Mouse (Mus musculus): ENCODE results near the gene Lrrc25. TPM values are rescaled to one million over a fixed set of nuclear protein-coding genes. Genes with fewer than 3 reads are reported as not detected.

The Lrrc25 gene
- polyA plus RNA-seq, 1 experiment from 2014 or later = 2.1 TPM

DNA sequence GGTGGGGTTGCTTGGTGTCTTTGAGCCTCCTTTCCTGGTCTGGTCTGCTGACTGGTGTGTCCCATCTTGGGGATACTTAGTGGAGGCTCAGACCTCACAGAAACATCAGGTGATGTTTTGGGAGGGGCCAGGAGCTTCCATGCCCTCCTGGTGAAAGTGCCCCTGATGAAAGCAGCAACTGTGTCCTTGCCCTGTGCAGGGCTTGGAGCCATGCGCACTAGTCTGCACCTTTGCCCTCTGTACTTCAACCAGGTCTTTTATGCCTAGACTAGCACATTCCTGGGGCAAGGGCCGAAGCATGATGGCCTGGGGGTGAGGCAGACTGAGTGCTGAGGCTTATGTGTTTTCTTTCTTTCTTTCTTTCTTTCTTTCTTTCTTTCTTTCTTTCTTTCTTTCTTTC is 49.6 kb downstream of the Lrrc25 start:
- H3K4me1 ChIP-seq (replicated peaks; ENCODE audit: control insufficient read depth, insufficient read depth, low read length) = no peaks in the 10 kb centered on the region; the same call in 1 of the 2 replicates
- H3K36me3 ChIP-seq (ENCODE audit: control insufficient read depth, insufficient read depth) = no peaks in the 10 kb centered on the region
- H3K4me2 ChIP-seq (replicated peaks; ENCODE audit: low read depth) = no peak overlapping the region
- no peak overlapping the region for H3K9ac ChIP-seq (ENCODE audit: low read depth, low read length)
- 32% methylated on average over 2 of the region's 2 CpGs for WGBS
- H3K27me3 ChIP-seq (replicated peaks; ENCODE audit: control insufficient read depth, insufficient read depth, low read length) = no peaks in the 10 kb centered on the region
- ATAC-seq = peak; percentile 87
- H3K4me3 ChIP-seq (ENCODE audit: low read depth, low read length) = no peak overlapping the region
- TF ChIP-seq CTCF (IDR thresholded peaks at IDR 0.05; ENCODE audit: low read depth) = no peak
- H3K27ac ChIP-seq (ENCODE audit: low read depth, low read length) = peak overlapping the region; percentile 15; the same call in 1 of the 2 replicates
- H3K9me3 ChIP-seq (ENCODE audit: control insufficient read depth) = no peaks in the 10 kb centered on the region

DNA sequence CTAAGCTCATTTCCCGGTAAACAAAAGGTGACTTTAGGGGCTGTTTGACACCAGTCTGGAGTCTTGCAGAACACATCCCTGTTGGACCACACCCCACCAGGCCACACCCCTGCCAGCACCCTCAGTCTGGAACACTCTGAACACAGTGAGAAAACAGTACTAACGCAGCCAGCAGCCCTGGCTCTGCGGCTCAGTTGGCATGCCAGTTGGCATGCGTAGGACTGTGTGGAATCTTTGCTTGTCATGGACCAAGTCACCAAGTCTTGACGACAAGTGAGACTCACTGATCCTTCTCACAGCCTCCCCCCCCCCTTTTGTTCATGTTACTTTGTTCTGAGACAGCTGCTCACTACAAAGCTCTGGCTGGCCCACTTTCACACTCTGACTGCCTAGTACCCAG is 51.1 kb downstream of the Lrrc25 start:
- H3K4me1 ChIP-seq (replicated peaks; ENCODE audit: control insufficient read depth, insufficient read depth, low read length) = no peaks in the 10 kb centered on the region; the same call in 1 of the 2 replicates
- ATAC-seq = peak; percentile 25; the same call in 1 of the 2 replicates
- WGBS = 48% methylated on average over 5 of the region's 5 CpGs
- H3K4me2 ChIP-seq (replicated peaks; ENCODE audit: low read depth) = no peak overlapping the region
- no peak for TF ChIP-seq CTCF (IDR thresholded peaks at IDR 0.05; ENCODE audit: low read depth)
- H3K27ac ChIP-seq (ENCODE audit: low read depth, low read length) = no peak overlapping the region
- H3K36me3 ChIP-seq (ENCODE audit: control insufficient read depth, insufficient read depth) = no peaks in the 10 kb centered on the region
- no peaks in the 10 kb centered on the region for H3K27me3 ChIP-seq (replicated peaks; ENCODE audit: control insufficient read depth, insufficient read depth, low read length)
- no peak overlapping the region for H3K9ac ChIP-seq (ENCODE audit: low read depth, low read length)
- H3K4me3 ChIP-seq (ENCODE audit: low read depth, low read length) = no peak overlapping the region
- H3K9me3 ChIP-seq (ENCODE audit: control insufficient read depth) = no peaks in the 10 kb centered on the region

Other genes with a start within 250 kb of the Lrrc25 start
- 0.25 and 0.41 TPM in 2 replicates for gene Comp, start 242.6 kb upstream of the Lrrc25 start, polyA plus RNA-seq (2015; fragmentation: Nextera tagmentation; extraction: Ambion mirVana)
- gene Crtc1, start 176.6 kb upstream of the Lrrc25 start, polyA plus RNA-seq (2015; fragmentation: Nextera tagmentation; extraction: Ambion mirVana) = 8.1 and 9.2 TPM in 2 replicates
- gene Klhl26, start 139.2 kb upstream of the Lrrc25 start, polyA plus RNA-seq (2015; fragmentation: Nextera tagmentation; extraction: Ambion mirVana) = 9.3 and 10.5 TPM in 2 replicates
- gene Tmem59l, start 128.8 kb upstream of the Lrrc25 start, polyA plus RNA-seq (2015; fragmentation: Nextera tagmentation; extraction: Ambion mirVana) = 2.3 and 2.4 TPM in 2 replicates
- 0.61 and 0.81 TPM in 2 replicates for gene Crlf1, start 123.0 kb upstream of the Lrrc25 start, polyA plus RNA-seq (2015; fragmentation: Nextera tagmentation; extraction: Ambion mirVana)
- 145 and 148 TPM in 2 replicates for gene Rex1bd, start 109.4 kb upstream of the Lrrc25 start, polyA plus RNA-seq (2015; fragmentation: Nextera tagmentation; extraction: Ambion mirVana)
- gene Uba52, start 105.4 kb upstream of the Lrrc25 start, polyA plus RNA-seq (2015; fragmentation: Nextera tagmentation; extraction: Ambion mirVana) = 805 and 863 TPM in 2 replicates
- gene Fkbp8, start 88.4 kb upstream of the Lrrc25 start, polyA plus RNA-seq (2015; fragmentation: Nextera tagmentation; extraction: Ambion mirVana) = 199 and 203 TPM in 2 replicates
- gene Kxd1, start 88.2 kb upstream of the Lrrc25 start, polyA plus RNA-seq (2015; fragmentation: Nextera tagmentation; extraction: Ambion mirVana) = 46.4 and 52.1 TPM in 2 replicates
- 11.8 and 13.0 TPM in 2 replicates for gene Ell, start 76.7 kb upstream of the Lrrc25 start, polyA plus RNA-seq (2015; fragmentation: Nextera tagmentation; extraction: Ambion mirVana)
- gene Isyna1, start 21.8 kb upstream of the Lrrc25 start, polyA plus RNA-seq (2015; fragmentation: Nextera tagmentation; extraction: Ambion mirVana) = 19.4 and 21.0 TPM in 2 replicates
- gene Ssbp4, start 7.3 kb upstream of the Lrrc25 start, polyA plus RNA-seq (2015; fragmentation: Nextera tagmentation; extraction: Ambion mirVana) = 63.2 and 65.3 TPM in 2 replicates
- 1.7 and 1.9 TPM in 2 replicates for gene Gdf15, start 16.3 kb downstream of the Lrrc25 start, polyA plus RNA-seq (2015; fragmentation: Nextera tagmentation; extraction: Ambion mirVana)
- gene Pgpep1, start 44.2 kb downstream of the Lrrc25 start, polyA plus RNA-seq (2015; fragmentation: Nextera tagmentation; extraction: Ambion mirVana) = 79.0 and 92.1 TPM in 2 replicates
- 181 and 182 TPM in 2 replicates for gene Lsm4, start 57.1 kb downstream of the Lrrc25 start, polyA plus RNA-seq (2015; fragmentation: Nextera tagmentation; extraction: Ambion mirVana)
- 114 and 121 TPM in 2 replicates for gene Jund, start 82.8 kb downstream of the Lrrc25 start, polyA plus RNA-seq (2015; fragmentation: Nextera tagmentation; extraction: Ambion mirVana)
- gene Iqcn, start 87.3 kb downstream of the Lrrc25 start, polyA plus RNA-seq (2015; fragmentation: Nextera tagmentation; extraction: Ambion mirVana) = not detected in 2 replicates
- gene Gm3336, start 102.4 kb downstream of the Lrrc25 start, polyA plus RNA-seq (2015; fragmentation: Nextera tagmentation; extraction: Ambion mirVana) = 2.8 TPM in 2 replicates
- gene Pde4c, start 107.6 kb downstream of the Lrrc25 start, polyA plus RNA-seq (2015; fragmentation: Nextera tagmentation; extraction: Ambion mirVana) = 0.21 and 0.31 TPM in 2 replicates
- gene Rab3a, start 138.5 kb downstream of the Lrrc25 start, polyA plus RNA-seq (2015; fragmentation: Nextera tagmentation; extraction: Ambion mirVana) = 18.8 and 19.5 TPM in 2 replicates
- gene Mpv17l2, start 144.8 kb downstream of the Lrrc25 start, polyA plus RNA-seq (2015; fragmentation: Nextera tagmentation; extraction: Ambion mirVana) = 76.3 and 80.6 TPM in 2 replicates
- 37.4 and 41.0 TPM in 2 replicates for gene Pik3r2, start 160.6 kb downstream of the Lrrc25 start, polyA plus RNA-seq (2015; fragmentation: Nextera tagmentation; extraction: Ambion mirVana)
- 4.4 and 7.2 TPM in 2 replicates for gene Mast3, start 188.9 kb downstream of the Lrrc25 start, polyA plus RNA-seq (2015; fragmentation: Nextera tagmentation; extraction: Ambion mirVana)
- 0.29 and 0.31 TPM in 2 replicates for gene Il12rb1, start 192.3 kb downstream of the Lrrc25 start, polyA plus RNA-seq (2015; fragmentation: Nextera tagmentation; extraction: Ambion mirVana)
- 6.2 and 6.9 TPM in 2 replicates for gene Arrdc2, start 223.6 kb downstream of the Lrrc25 start, polyA plus RNA-seq (2015; fragmentation: Nextera tagmentation; extraction: Ambion mirVana)
- gene Kcnn1, start 247.1 kb downstream of the Lrrc25 start, polyA plus RNA-seq (2015; fragmentation: Nextera tagmentation; extraction: Ambion mirVana) = 0.17 and 0.30 TPM in 2 replicates

Measured in intestine, postnatal 0 days (tissue).